Mouse (Mus musculus) intestine, embryonic 16.5 days (tissue): ENCODE data around the gene Adgrl2. TPM values are rescaled to one million over a fixed set of nuclear protein-coding genes. Genes with fewer than 3 reads are reported as not detected.

Experiments used
- ATAC-seq: fragments of 200-750 bp; cut with Nextera tagmentation; 2 replicates; pipeline ENCODE4 v1.8.0; 2017; ENCODE audit warnings: moderate TSS enrichment, moderate library complexity
- H3K27ac ChIP-seq: fragments of 300-500 bp; sonication (generic); 2 replicates; pipeline ENCODE4 v1.5.1; 2014; ENCODE audit warnings: mild to moderate bottlenecking, low read length
- H3K27me3 ChIP-seq: fragments of 300-500 bp; sonication (generic); replicated peaks from 2 replicates; pipeline ENCODE4 v1.6.1; 2014; ENCODE audit warnings: low read length, control low read depth, mixed read lengths; ENCODE audit not compliant: control insufficient read depth, insufficient read depth
- H3K36me3 ChIP-seq: fragments of 300-500 bp; sonication (generic); 2 replicates; pipeline ENCODE4 v1.6.1; 2014; ENCODE audit warnings: low read length, control low read depth; ENCODE audit not compliant: control insufficient read depth, insufficient read depth
- H3K4me1 ChIP-seq: fragments of 300-500 bp; sonication (generic); 2 replicates; pipeline ENCODE4 v1.6.1; 2014; ENCODE audit warnings: low read length, control low read depth, mixed read lengths; ENCODE audit not compliant: control insufficient read depth, insufficient read depth
- H3K4me2 ChIP-seq: fragments of 300-500 bp; sonication (generic); 2 replicates; pipeline ENCODE4 v1.6.1; 2014; ENCODE audit warnings: low read depth, low read length, control low read depth
- H3K4me3 ChIP-seq: fragments of 300-500 bp; sonication (generic); 2 replicates; pipeline ENCODE4 v1.5.1; 2014; ENCODE audit warnings: mild to moderate bottlenecking, low read length
- H3K9ac ChIP-seq: fragments of 300-500 bp; sonication (generic); 2 replicates; pipeline ENCODE4 v1.6.1; 2014; ENCODE audit warnings: low read depth, low read length
- H3K9me3 ChIP-seq: fragments of 300-500 bp; sonication (generic); 2 replicates; pipeline ENCODE4 v1.6.1; 2016; ENCODE audit warnings: low read length, control low read depth; ENCODE audit not compliant: control insufficient read depth
- WGBS: fragments of 180-500 bp; shearing (Covaris S2); extraction: QIAGEN DNeasy Blood & Tissue Kit; methylation state at CpG from one replicate; pipeline ENCODE4 v1.1.7; 2014; 5-methylcytosine and 5-hydroxymethylcytosine counted together
- polyA plus RNA-seq: library from polyadenylated mRNA; unstranded; fragments of >200 nt; fragmentation: Nextera tagmentation; extraction: Ambion mirVana; gene quantifications from 2 replicates; pipeline ENCODE4 v1.2.1, GENCODE M21; 2015

Gene Adgrl2
- polyA plus RNA-seq, 1 experiment from 2014 or later: 24.4 TPM

GRCm38 (mm10) chr3:148939457-148939856 lies 50.9 kb downstream of the Adgrl2 start:
- Histone ChIP-seq H3K4me1 (peaks cover 11% of the 10 kb centered on the region; the same call in 1 of the 2 replicates), H3K4me2 (no peak overlapping the region), H3K27me3 (no peaks in the 10 kb centered on the region), H3K9ac (no peak overlapping the region), H3K9me3 (no peaks in the 10 kb centered on the region), H3K27ac (no peak overlapping the region), H3K36me3 (no peaks in the 10 kb centered on the region), H3K4me3 (no peak overlapping the region)
- 45% methylated on average over 7 of the region's 7 CpGs for WGBS
- no peak for ATAC-seq

DNA sequence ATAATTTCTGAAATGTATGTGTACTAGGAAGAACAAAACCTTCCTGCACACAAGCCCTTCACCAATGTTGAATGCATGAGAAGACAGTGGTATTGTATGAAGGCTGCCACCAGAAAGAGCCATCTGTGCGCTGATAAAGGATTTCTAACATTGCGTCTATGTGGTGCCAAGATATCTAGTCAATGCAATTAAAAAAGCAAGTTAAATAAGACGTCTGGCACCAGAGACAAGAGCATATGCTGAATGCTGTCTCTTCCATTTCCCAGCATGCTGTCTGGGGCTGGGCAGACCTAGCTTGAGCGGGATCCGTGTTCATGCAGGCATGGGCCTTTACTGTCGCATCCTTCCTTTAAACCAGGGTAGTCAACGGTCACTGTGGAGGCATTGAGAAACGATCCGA lies 55.3 kb downstream of the Adgrl2 start:
- H3K9me3 ChIP-seq: no peaks in the 10 kb centered on the region
- H3K9ac ChIP-seq: no peak overlapping the region
- no peaks in the 10 kb centered on the region for H3K36me3 ChIP-seq
- no peak overlapping the region for H3K4me2 ChIP-seq
- no peak for ATAC-seq
- WGBS: 84% methylated on average over 9 of the region's 9 CpGs
- H3K27me3 ChIP-seq: no peaks in the 10 kb centered on the region
- no peak overlapping the region for H3K4me3 ChIP-seq
- H3K27ac ChIP-seq: no peak overlapping the region
- H3K4me1 ChIP-seq: peaks cover 13% of the 10 kb centered on the region; the same call in 1 of the 2 replicates

- Histone ChIP-seq H3K9me3 (no peaks in the 10 kb centered on the region), H3K4me3 (no peak overlapping the region), H3K27me3 (no peaks in the 10 kb centered on the region), H3K4me2 (no peak overlapping the region), H3K27ac (no peak overlapping the region), H3K4me1 (peaks cover 13% of the 10 kb centered on the region; the same call in 1 of the 2 replicates), H3K9ac (no peak overlapping the region), H3K36me3 (no peaks in the 10 kb centered on the region)
- no peak for ATAC-seq
- WGBS: 87% methylated on average over 5 of the region's 5 CpGs
These were observed 56.1 kb downstream of the Adgrl2 start for GRCm38 (mm10) chr3:148934279-148934678.

DNA sequence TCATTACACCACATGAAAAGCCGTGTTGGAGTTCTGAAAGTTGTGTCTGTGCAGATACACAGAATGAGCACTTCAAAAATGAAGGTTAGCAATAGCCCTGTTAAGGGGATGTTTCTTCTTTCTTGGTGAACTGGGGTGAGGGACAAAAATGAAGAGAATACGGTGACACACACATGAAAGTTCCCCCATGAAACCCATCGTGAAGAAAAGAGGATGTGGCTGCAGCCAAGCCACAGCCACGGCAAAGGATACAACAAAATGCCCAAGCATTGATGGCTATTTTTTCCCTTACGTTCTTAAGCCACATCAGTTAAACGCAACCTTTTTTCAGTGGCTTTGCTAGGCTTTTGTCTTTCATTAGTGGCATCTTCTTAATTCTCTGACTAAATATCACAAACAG lies 57.2 kb downstream of the Adgrl2 start:
- H3K27ac ChIP-seq: no peak overlapping the region
- H3K4me3 ChIP-seq: no peak overlapping the region
- peaks cover 13% of the 10 kb centered on the region; the same call in 1 of the 2 replicates for H3K4me1 ChIP-seq
- no peak overlapping the region for H3K9ac ChIP-seq
- 76% methylated on average over 6 of the region's 6 CpGs for WGBS
- no peak for ATAC-seq
- H3K27me3 ChIP-seq: no peaks in the 10 kb centered on the region
- H3K36me3 ChIP-seq: no peaks in the 10 kb centered on the region
- no peak overlapping the region for H3K4me2 ChIP-seq
- no peaks in the 10 kb centered on the region for H3K9me3 ChIP-seq

GRCm38 (mm10) chr3:148930913-148931312 lies 59.4 kb downstream of the Adgrl2 start:
- H3K36me3 ChIP-seq: no peaks in the 10 kb centered on the region
- no peaks in the 10 kb centered on the region for H3K27me3 ChIP-seq
- WGBS: 75% methylated on average over 6 of the region's 6 CpGs
- H3K27ac ChIP-seq: no peak overlapping the region
- no peak overlapping the region for H3K4me3 ChIP-seq
- ATAC-seq: no peak
- peaks cover 10% of the 10 kb centered on the region; the same call in 1 of the 2 replicates for H3K4me1 ChIP-seq
- no peak overlapping the region for H3K4me2 ChIP-seq
- no peak overlapping the region for H3K9ac ChIP-seq
- H3K9me3 ChIP-seq: no peaks in the 10 kb centered on the region

GRCm38 (mm10) chr3:148926330-148926729 lies 64.0 kb downstream of the Adgrl2 start:
- Histone ChIP-seq H3K27me3 (no peaks in the 10 kb centered on the region), H3K4me1 (no peaks in the 10 kb centered on the region), H3K4me2 (no peak overlapping the region), H3K36me3 (no peaks in the 10 kb centered on the region), H3K9ac (no peak overlapping the region), H3K4me3 (no peak overlapping the region), H3K9me3 (no peaks in the 10 kb centered on the region), H3K27ac (no peak overlapping the region)
- 67% methylated on average over 3 of the region's 3 CpGs for whole genome bisulfite sequencing
- ATAC-seq: no peak

- Histone ChIP-seq H3K36me3 (no peaks in the 10 kb centered on the region), H3K4me3 (no peak overlapping the region), H3K9me3 (no peaks in the 10 kb centered on the region), H3K27ac (no peak overlapping the region), H3K4me1 (peaks cover 9% of the 10 kb centered on the region; the same call in 1 of the 2 replicates), H3K9ac (no peak overlapping the region), H3K27me3 (no peaks in the 10 kb centered on the region), H3K4me2 (no peak overlapping the region)
- WGBS: 78% methylated on average over 14 of the region's 14 CpGs
- no peak for ATAC-seq
These were observed 67.7 kb downstream of the Adgrl2 start for GRCm38 (mm10) chr3:148922618-148923095.

DNA sequence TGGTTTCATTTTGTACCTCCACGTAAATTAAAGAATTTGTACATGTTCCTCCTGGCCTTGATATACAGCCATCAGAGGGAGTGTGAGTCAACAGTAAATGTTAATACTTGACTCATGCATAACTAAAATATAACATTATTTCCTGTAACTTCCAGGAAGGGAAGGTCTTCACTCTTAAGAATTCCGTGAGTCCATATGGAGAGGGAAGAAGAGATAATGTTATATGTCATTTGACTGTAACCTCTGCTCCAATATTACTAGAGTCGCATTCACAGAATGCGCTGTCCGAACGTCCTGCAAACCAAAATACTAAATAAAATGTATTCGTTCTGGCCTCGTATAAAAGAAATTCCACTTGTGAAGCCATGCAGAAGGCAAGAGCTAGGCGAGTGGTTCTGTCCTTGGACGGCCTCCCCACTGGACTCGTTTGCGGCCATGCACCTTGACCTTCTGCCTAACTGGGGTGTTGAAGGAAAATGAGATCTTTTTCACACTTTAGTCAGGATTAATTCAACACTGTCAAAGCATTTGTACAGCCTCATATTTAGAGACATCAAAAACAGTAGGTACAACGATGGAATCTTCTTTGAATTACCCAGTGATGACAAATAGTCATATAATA lies 68.3 kb downstream of the Adgrl2 start:
- no peaks in the 10 kb centered on the region for H3K9me3 ChIP-seq
- ATAC-seq: no peak
- no peak overlapping the region for H3K4me3 ChIP-seq
- peaks cover 9% of the 10 kb centered on the region; the same call in 1 of the 2 replicates for H3K4me1 ChIP-seq
- no peak overlapping the region for H3K9ac ChIP-seq
- H3K27me3 ChIP-seq: no peaks in the 10 kb centered on the region
- H3K27ac ChIP-seq: no peak overlapping the region
- WGBS: 83% methylated on average over 13 of the region's 13 CpGs
- no peak overlapping the region for H3K4me2 ChIP-seq
- H3K36me3 ChIP-seq: no peaks in the 10 kb centered on the region

DNA sequence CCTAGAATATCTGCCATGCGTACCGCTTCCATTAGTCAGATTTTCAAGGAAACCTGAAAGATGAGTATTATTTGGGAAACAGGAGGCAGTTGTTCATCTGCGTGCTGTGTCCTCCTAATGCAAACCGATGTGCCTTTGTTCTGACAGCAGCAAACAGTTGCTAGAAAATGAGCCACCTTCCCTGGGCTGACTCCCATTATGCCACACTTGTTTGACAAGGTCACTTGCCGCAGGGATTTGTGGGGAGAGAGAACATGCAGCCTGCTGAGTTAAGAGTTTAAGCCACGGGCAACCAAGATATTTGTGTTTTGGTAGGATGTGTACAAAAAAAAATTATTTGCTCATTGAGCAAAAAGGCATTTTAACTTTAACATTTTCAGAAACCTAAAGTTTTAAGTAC lies 69.5 kb downstream of the Adgrl2 start:
- Histone ChIP-seq H3K36me3 (no peaks in the 10 kb centered on the region), H3K4me3 (no peak overlapping the region), H3K9ac (no peak overlapping the region), H3K27me3 (no peaks in the 10 kb centered on the region), H3K27ac (no peak overlapping the region), H3K4me1 (peaks cover 9% of the 10 kb centered on the region; the same call in 1 of the 2 replicates), H3K9me3 (no peaks in the 10 kb centered on the region), H3K4me2 (no peak overlapping the region)
- 71% methylated on average over 6 of the region's 6 CpGs for WGBS
- no peak for ATAC-seq

DNA sequence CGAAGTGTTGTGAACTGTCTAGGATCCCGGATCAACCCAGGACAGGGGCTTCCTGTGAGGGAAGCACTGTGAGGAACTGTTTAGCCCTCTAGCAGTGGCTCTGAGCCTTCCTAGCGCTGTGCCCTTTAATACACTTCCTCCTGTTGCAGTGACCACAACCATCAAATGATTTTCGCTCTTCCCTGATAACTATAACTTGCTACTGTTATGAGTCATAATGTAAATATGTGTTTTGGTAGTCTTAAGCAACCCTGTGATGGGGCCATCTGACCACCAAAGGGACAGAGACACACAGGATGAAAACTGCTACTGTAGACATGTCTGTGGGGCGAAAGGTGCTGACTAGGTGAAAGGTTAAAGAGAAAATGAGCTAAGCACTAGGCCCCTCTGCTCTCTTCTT lies 71.9 kb downstream of the Adgrl2 start:
- Histone ChIP-seq H3K4me3 (no peak overlapping the region), H3K9me3 (no peaks in the 10 kb centered on the region), H3K4me2 (no peak overlapping the region), H3K9ac (no peak overlapping the region), H3K27me3 (no peaks in the 10 kb centered on the region), H3K36me3 (no peaks in the 10 kb centered on the region), H3K4me1 (peaks cover 12% of the 10 kb centered on the region; the same call in 1 of the 2 replicates), H3K27ac (no peak overlapping the region)
- 69% methylated on average over 5 of the region's 5 CpGs for WGBS
- ATAC-seq: peak; percentile 69
